Mouse (Mus musculus) brain, embryonic 18.5 days (tissue): ENCODE measurements around the gene Morn2.

ENCODE experiments used
- DNase-seq: peaks from one replicate; pipeline ENCODE4 v3.0.0-alpha.2; 2012; ENCODE audit warnings: low read depth, low spot score

The Morn2 gene

GRCm38 (mm10) chr17:80323658-80324057 lies 33.7 kb downstream of the Morn2 start:
- no peak for DNase-seq

- no peak for DNase-seq
These were observed 34.5 kb downstream of the Morn2 start for GRCm38 (mm10) chr17:80324521-80324920.

GRCm38 (mm10) chr17:80325456-80325855 lies 35.5 kb downstream of the Morn2 start:
- DNase-seq: no peak

GRCm38 (mm10) chr17:80326431-80326830 lies 36.4 kb downstream of the Morn2 start:
- no peak for DNase-seq

- no peak for DNase-seq
These were observed 42.4 kb downstream of the Morn2 start for GRCm38 (mm10) chr17:80332386-80332785.

GRCm38 (mm10) chr17:80345277-80345676 lies 55.3 kb downstream of the Morn2 start:
- no peak for DNase-seq

- no peak for DNase-seq
These were observed 56.7 kb downstream of the Morn2 start for GRCm38 (mm10) chr17:80346591-80347125.
